Mouse (Mus musculus) olfactory bulb, adult 2 months (tissue): ENCODE measurements around the gene Zmiz1.

Experiments
- CTCF ChIP-seq: fragments of 200-500 bp; IDR thresholded peaks from 2 replicates; pipeline ENCODE4 v1.5.1; 2012; ENCODE audit warnings: low read depth, mild to moderate bottlenecking, low read length, moderate library complexity; ENCODE audit not compliant: insufficient read depth
- POLR2A ChIP-seq: fragments of 200-500 bp; IDR thresholded peaks from 2 replicates; pipeline ENCODE4 v1.6.1; 2012; ENCODE audit warnings: mild to moderate bottlenecking, low read depth, low read length, moderate library complexity; ENCODE audit not compliant: insufficient read depth

DNA sequence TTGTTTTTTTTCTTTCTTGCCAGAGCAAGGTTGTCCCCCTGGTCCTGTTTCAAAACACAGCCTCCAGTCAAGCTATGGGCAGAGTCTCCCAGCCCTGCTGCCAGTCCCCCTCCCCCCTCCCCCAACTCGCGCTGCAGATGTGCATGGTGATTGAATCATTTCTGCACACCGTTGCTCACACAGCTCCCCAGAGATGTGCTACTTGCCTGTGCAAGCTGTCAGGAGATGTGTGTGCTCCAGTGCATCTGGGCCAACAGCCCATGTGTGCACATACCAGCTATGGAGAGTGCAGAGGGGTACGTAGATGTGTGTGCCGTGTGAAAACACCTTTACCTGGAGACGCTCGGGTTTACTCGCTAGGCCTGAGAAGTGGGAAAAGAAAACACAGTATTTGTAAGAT lies 105.6 kb downstream of the Zmiz1 start:
- TF ChIP-seq POLR2A (no peak), CTCF (no peak)
